In the genomic region with DNA sequence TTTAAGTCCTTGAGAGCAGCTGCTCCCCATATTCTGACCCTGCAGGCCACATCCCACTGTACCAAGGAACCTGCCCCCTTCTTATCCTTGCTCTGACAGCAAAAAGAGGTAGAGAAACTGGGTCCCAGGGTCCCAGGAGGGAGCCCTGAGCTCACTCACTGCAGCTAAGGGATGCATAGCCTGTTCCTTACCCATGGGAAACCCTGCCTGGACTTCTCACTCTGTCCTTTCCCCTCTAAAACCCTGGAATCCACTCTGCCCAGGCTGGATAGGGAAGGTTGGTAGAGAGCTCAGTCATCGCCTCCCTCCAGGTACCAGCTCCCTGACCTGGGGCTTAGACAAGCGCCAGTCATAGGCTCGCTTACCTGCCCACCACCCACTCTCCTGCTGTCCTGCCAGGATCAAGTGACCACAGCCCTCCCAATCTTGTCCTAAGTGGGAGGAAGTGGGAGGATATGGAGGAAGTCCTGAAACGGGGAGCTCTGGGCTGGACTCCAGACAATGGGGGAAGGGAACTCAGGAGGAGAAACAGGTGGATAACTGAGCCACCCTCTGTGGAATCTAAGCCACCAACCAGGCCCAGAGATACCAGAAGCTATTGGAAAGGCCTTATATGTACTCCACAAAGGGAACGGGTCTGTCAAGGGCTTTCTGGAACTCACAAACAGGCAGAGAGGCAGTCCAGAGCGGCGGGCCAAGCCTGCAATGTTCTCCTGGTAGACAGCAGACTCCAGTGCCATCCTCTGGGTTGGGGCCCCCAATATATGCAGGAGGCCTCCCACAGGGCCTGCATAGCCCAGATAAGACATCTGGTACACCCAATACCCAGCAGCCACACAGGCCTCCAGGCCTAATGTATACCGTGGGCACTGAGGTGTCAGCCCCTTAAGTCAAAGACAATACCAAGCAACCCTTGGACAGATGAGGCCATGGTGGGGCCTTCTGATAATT, we compare ENCODE assay signal across 9 mouse cellular contexts. TPM values are rescaled to one million over a fixed set of nuclear protein-coding genes. Genes with fewer than 3 reads are reported as not detected.
A peak's percentile ranks its signal among the peaks of the same experiment; 100 is the strongest.
DNase-seq lines count a peak whose midpoint lies in the region; ATAC-seq and TF ChIP-seq lines count a peak whose summit lies in the region.
"Had no signal": no experiment of that assay in that cellular context is flagged by ENCODE, and none has a peak within 500 bp of the region (broad histone marks: within the 10 kb centered on the region; RNA-seq: fewer than 3 reads in every experiment).

No protein-coding gene starts in this region.

- WGBS in forebrain, embryonic 11.5 days: 89% methylated on average over 8 of the region's 8 CpGs
- 84% methylated on average over 8 of the region's 8 CpGs for WGBS in forebrain, postnatal 0 days
- WGBS in heart, embryonic 16.5 days: 73% methylated on average over 8 of the region's 8 CpGs
- 29% methylated on average over 8 of the region's 8 CpGs for WGBS in liver, embryonic 13.5 days (ENCODE audit: insufficient replicate concordance)

- no peak overlapping the region for H3K4me3 ChIP-seq in forebrain, embryonic 11.5 days (ENCODE audit: low read depth, low read length)
- no peak overlapping the region for H3K4me3 ChIP-seq in forebrain, postnatal 0 days (ENCODE audit: low read depth, low read length)
- no peak overlapping the region for H3K4me3 ChIP-seq in heart, embryonic 16.5 days (ENCODE audit: low read length)
- H3K4me3 ChIP-seq in liver, embryonic 13.5 days (replicated peaks): peak overlapping the region; percentile 100

- no peak for DNase-seq in forebrain, embryonic 11.5 days (ENCODE audit: low spot score)
- no peak for DNase-seq in forebrain, postnatal 0 days
- DNase-seq in c-Kit-positive CD71-negative TER-119-negative erythroid progenitor cells, embryonic 14.5 days (ENCODE audit: low read depth): peak; percentile 48
- DNase-seq in liver, embryonic 13.5 days: peak; percentile 87
- DNase-seq in spleen, postnatal 36 days (ENCODE audit: low spot score in 2 of 2): peak; percentile 46 to 71
- DNase-seq in gastrocnemius, postnatal 14 days: no peak
- DNase-seq in natural killer cell, adult 2 months (ENCODE audit: low spot score in 2 of 2): no peak

- no peaks in the 10 kb centered on the region for H3K9me3 ChIP-seq in forebrain, embryonic 11.5 days (ENCODE audit: control insufficient read depth, low read length)
- no peaks in the 10 kb centered on the region for H3K9me3 ChIP-seq in forebrain, postnatal 0 days (ENCODE audit: low read length)
- no peaks in the 10 kb centered on the region for H3K9me3 ChIP-seq in heart, embryonic 16.5 days (replicated peaks; ENCODE audit: control insufficient read depth, low read length)
- H3K9me3 ChIP-seq in liver, embryonic 13.5 days (replicated peaks): no peaks in the 10 kb centered on the region

- H3K36me3 ChIP-seq in forebrain, embryonic 11.5 days (ENCODE audit: control insufficient read depth, insufficient read depth, low read length): no peaks in the 10 kb centered on the region
- H3K36me3 ChIP-seq in forebrain, postnatal 0 days (ENCODE audit: insufficient read depth): no peaks in the 10 kb centered on the region
- no peaks in the 10 kb centered on the region for H3K36me3 ChIP-seq in heart, embryonic 16.5 days (ENCODE audit: control insufficient read depth, insufficient read depth)
- peaks cover 42% of the 10 kb centered on the region for H3K36me3 ChIP-seq in liver, embryonic 13.5 days

- ATAC-seq in forebrain, embryonic 11.5 days (replicated peaks; ENCODE audit: low FRiP score): no peak
- no peak for ATAC-seq in forebrain, postnatal 0 days
- ATAC-seq in heart, embryonic 16.5 days (replicated peaks; ENCODE audit: extremely low read depth, insufficient read depth, low FRiP score): no peak
- ATAC-seq in liver, embryonic 13.5 days (ENCODE audit: low read depth): peak; percentile 89

- no peaks in the 10 kb centered on the region for H3K27me3 ChIP-seq in forebrain, embryonic 11.5 days (ENCODE audit: control insufficient read depth, insufficient read depth, low read length)
- H3K27me3 ChIP-seq in forebrain, postnatal 0 days (ENCODE audit: insufficient read depth, low read length): no peaks in the 10 kb centered on the region
- H3K27me3 ChIP-seq in heart, embryonic 16.5 days (ENCODE audit: control insufficient read depth, insufficient read depth, low read length): no peaks in the 10 kb centered on the region
- H3K27me3 ChIP-seq in liver, embryonic 13.5 days: no peaks in the 10 kb centered on the region
- H3K27me3 ChIP-seq: CH12.LX had no signal

- peaks cover 8% of the 10 kb centered on the region; the same call in 1 of the 2 replicates for H3K4me1 ChIP-seq in forebrain, embryonic 11.5 days (replicated peaks; ENCODE audit: control insufficient read depth, insufficient read depth, low read length)
- 0 out of 2 replicates have a peak, but pooled peaks cover 5% of the 10 kb centered on the region for H3K4me1 ChIP-seq in forebrain, postnatal 0 days (ENCODE audit: insufficient read depth)
- H3K4me1 ChIP-seq in heart, embryonic 16.5 days (ENCODE audit: control insufficient read depth, insufficient read depth, low read length): peaks cover 29% of the 10 kb centered on the region
- H3K4me1 ChIP-seq in liver, embryonic 13.5 days (replicated peaks): peaks cover 85% of the 10 kb centered on the region

- intact Hi-C loops in gastrocnemius, postnatal 14 days (cut with DNase I; ENCODE audit: low total_unique reads): no loop called here

- H3K9ac ChIP-seq in forebrain, embryonic 11.5 days (ENCODE audit: low read length): no peak overlapping the region
- H3K9ac ChIP-seq in forebrain, postnatal 0 days: no peak overlapping the region
- peak overlapping the region; percentile 45; the same call in 1 of the 2 replicates for H3K9ac ChIP-seq in heart, embryonic 16.5 days (ENCODE audit: low read length)
- H3K9ac ChIP-seq in liver, embryonic 13.5 days: peak overlapping the region; percentile 98

- no peak overlapping the region for H3K27ac ChIP-seq in forebrain, embryonic 11.5 days (ENCODE audit: low read depth, low read length)
- H3K27ac ChIP-seq in forebrain, postnatal 0 days (ENCODE audit: low read depth, low read length): no peak overlapping the region
- peak overlapping the region; percentile 39 for H3K27ac ChIP-seq in heart, embryonic 16.5 days (ENCODE audit: low read length)
- H3K27ac ChIP-seq in liver, embryonic 13.5 days: peak overlapping the region; percentile 93

- no peak for TF ChIP-seq CTCF in forebrain, postnatal 0 days (IDR thresholded peaks at IDR 0.05; ENCODE audit: low read depth)

- H3K4me2 ChIP-seq in forebrain, embryonic 11.5 days (ENCODE audit: low read depth, low read length, severe bottlenecking): 0 out of 2 replicates have a peak overlapping the region, but pooled peaks have one; percentile 11
- H3K4me2 ChIP-seq in forebrain, postnatal 0 days (ENCODE audit: low read depth): no peak overlapping the region
- H3K4me2 ChIP-seq in heart, embryonic 16.5 days (ENCODE audit: low read depth, low read length): peak overlapping the region; percentile 30; the same call in 1 of the 2 replicates
- peak overlapping the region; percentile 94 for H3K4me2 ChIP-seq in liver, embryonic 13.5 days

RNA-seq across cellular contexts. Expression of a gene that starts 2.3 kb away (rescaled TPM):
- polyA plus RNA-seq in forebrain, embryonic 11.5 days (2014; fragmentation: Nextera tagmentation; extraction: Ambion mirVana): 161 and 181 TPM in 2 replicates
- 81.2 and 92.5 TPM in 2 replicates for total RNA-seq in forebrain, postnatal 0 days (2014; rRNA removed)
- 88.3 and 149 TPM in 2 replicates for polyA plus RNA-seq in forebrain, postnatal 0 days (2015; fragmentation: Nextera tagmentation; extraction: Ambion mirVana)
- 146 and 155 TPM in 2 replicates for polyA plus RNA-seq in heart, embryonic 16.5 days (2015; fragmentation: Nextera tagmentation; extraction: Ambion mirVana)
- polyA plus RNA-seq in liver, embryonic 13.5 days (2015; fragmentation: Nextera tagmentation; extraction: Ambion mirVana): 110 and 147 TPM in 2 replicates
- 10 to 100 TPM; 69.1 to 74.4 TPM for total RNA-seq in gastrocnemius, postnatal 14 days (2021)

RNA-seq across cellular contexts. Expression of a gene that starts 20.9 kb away (rescaled TPM):
- 183 and 196 TPM in 2 replicates for polyA plus RNA-seq in forebrain, embryonic 11.5 days (2014; fragmentation: Nextera tagmentation; extraction: Ambion mirVana)
- 86.6 and 100 TPM in 2 replicates for total RNA-seq in forebrain, postnatal 0 days (2014; rRNA removed)
- 95.9 and 103 TPM in 2 replicates for polyA plus RNA-seq in forebrain, postnatal 0 days (2015; fragmentation: Nextera tagmentation; extraction: Ambion mirVana)
- polyA plus RNA-seq in heart, embryonic 16.5 days (2015; fragmentation: Nextera tagmentation; extraction: Ambion mirVana): 75.9 and 79.0 TPM in 2 replicates
- polyA plus RNA-seq in liver, embryonic 13.5 days (2015; fragmentation: Nextera tagmentation; extraction: Ambion mirVana): 65.0 and 69.6 TPM in 2 replicates
- 10 to 100 TPM; 25.8 to 26.5 TPM for total RNA-seq in gastrocnemius, postnatal 14 days (2021)

RNA-seq across cellular contexts. Expression of a gene that starts 47.4 kb away (rescaled TPM):
- polyA plus RNA-seq in forebrain, embryonic 11.5 days (2014; fragmentation: Nextera tagmentation; extraction: Ambion mirVana): 71.2 and 79.7 TPM in 2 replicates
- total RNA-seq in forebrain, postnatal 0 days (2014; rRNA removed): 104 and 122 TPM in 2 replicates
- polyA plus RNA-seq in forebrain, postnatal 0 days (2015; fragmentation: Nextera tagmentation; extraction: Ambion mirVana): 89.5 and 94.9 TPM in 2 replicates
- polyA plus RNA-seq in heart, embryonic 16.5 days (2015; fragmentation: Nextera tagmentation; extraction: Ambion mirVana): 43.3 and 47.3 TPM in 2 replicates
- 35.6 and 40.9 TPM in 2 replicates for polyA plus RNA-seq in liver, embryonic 13.5 days (2015; fragmentation: Nextera tagmentation; extraction: Ambion mirVana)
- 10 to 100 TPM; 40.2 to 41.2 TPM for total RNA-seq in gastrocnemius, postnatal 14 days (2021)

Comparison
In these comparisons a context has a peak if more than half of its experiments do, and no peak if none do; other contexts are left out.
1. DNase-seq: peak in c-Kit-positive CD71-negative TER-119-negative erythroid progenitor cells, embryonic 14.5 days (single experiment), liver, embryonic 13.5 days (single experiment) and spleen, postnatal 36 days (2 of 2); none in forebrain, embryonic 11.5 days (single experiment), forebrain, postnatal 0 days (single experiment), gastrocnemius, postnatal 14 days (single experiment) and natural killer cell, adult 2 months (0 of 2).
2. H3K27ac ChIP-seq: peak in heart, embryonic 16.5 days (single experiment) and liver, embryonic 13.5 days (single experiment); none in forebrain, embryonic 11.5 days (single experiment) and forebrain, postnatal 0 days (single experiment).
3. H3K9ac ChIP-seq: peak in heart, embryonic 16.5 days (single experiment) and liver, embryonic 13.5 days (single experiment); none in forebrain, embryonic 11.5 days (single experiment) and forebrain, postnatal 0 days (single experiment).